Mouse (Mus musculus) right cerebral cortex, postnatal 10 days (tissue): ENCODE results near the gene Olfr1128.
"Not testable (repeated sequence)": the region's sequence is repeated elsewhere in the genome, so short reads cannot be mapped to it uniquely, and the experiment has no call there.

ENCODE experiments used
- DNase-seq, 2 experiments: peaks; one replicate each; pipeline ENCODE4 v3.0.0; 2021; ENCODE audit warnings: low spot score in 2 of 2

Gene Olfr1128

DNA sequence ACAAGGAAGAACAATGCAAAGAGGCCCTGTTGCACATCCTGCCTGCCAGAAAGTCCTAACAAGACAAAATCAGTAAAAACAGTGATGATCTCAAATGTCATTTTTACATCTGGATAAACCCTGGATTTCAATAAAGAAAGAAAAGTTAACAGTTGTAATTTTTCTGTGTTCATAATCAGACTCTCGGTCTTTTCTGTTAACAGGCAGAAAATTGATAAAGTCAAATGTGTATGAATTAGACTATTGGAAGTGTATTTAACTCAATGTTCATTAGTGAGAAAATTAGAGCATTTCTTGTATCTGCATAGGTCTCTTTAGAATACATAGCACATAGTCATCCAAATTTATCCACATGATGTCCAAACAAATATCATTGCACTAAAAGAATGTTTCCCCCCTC is at the start of gene Olfr1128:
Gene Olfr1128 (minus strand): TSS at position 101 of the 400 bp plus-strand sequence.
- no peak for DNase-seq

DNA sequence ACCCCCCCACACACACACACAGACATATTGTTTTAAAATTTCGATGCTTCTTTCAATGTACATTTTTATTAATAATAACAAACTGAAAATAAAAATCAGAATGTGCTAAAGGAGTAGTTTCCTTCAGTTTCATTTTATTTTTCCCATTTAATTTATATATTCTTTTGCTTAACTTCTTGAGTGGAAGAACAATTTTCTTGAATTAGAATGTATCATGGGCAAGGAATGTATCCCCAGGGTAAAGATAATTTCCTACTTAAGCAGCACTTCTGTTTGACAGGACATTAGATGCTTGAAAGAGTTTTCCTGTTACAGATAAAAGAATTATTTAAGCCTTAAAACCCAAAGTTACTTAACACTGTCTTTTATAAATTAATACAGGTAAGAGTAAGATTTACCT is 28.3 kb upstream of the Olfr1128 start, which contains the start of gene Olfr1129:
Gene Olfr1129 (plus strand): TSS at position 301 of the 400 bp plus-strand sequence.
- not testable (repeated sequence) for DNase-seq

- DNase-seq: no peak
Measured at GRCm38 (mm10) chr2:87534826-87535225, 10.5 kb downstream of the Olfr1128 start.

DNA sequence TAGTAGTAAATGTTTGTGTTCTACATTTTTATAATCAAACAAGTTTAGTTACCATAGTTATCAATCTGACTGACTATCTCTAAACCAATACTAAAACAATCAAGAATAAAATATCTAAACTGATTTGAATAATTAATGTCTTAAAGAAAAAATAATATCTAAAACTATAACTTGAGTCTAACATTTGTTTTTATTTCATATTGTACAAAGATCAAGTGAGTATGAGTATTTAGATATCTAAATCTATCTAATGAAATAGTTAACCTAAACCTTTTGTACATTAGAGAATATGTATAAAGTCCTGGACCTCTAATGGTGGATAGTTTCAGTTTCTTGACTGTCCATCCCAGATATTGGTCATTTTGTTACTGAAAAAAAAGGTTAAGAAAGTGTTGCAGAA is 13.8 kb downstream of the Olfr1128 start, which contains the start of gene Olfr153:
Gene Olfr153 (plus strand): TSS at position 301 of the 400 bp plus-strand sequence.
- no peak for DNase-seq

GRCm38 (mm10) chr2:87525899-87526616 is 19.3 kb downstream of the Olfr1128 start:
- not testable (repeated sequence) for DNase-seq

DNA sequence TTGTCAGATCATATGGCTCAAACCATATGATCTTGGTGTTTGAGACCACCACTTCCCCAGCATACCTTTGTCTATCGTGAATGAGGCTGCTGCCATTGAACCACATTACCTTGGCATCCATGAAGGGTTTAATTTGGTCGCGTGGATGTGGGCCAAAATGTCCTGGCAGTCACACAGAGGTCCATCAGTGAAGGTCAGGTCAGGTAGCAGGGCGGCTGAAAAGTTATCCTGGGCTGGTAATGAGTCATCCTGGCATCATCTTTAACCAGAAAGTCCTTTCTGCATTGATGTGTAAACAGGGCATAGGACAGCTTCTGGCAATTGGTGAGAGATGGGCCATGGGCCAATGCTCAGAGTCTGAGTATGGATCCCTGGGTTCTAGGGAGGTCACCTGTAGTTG is 24.7 kb downstream of the Olfr1128 start:
- no peak for DNase-seq

GRCm38 (mm10) chr2:87516581-87516980 is 28.8 kb downstream of the Olfr1128 start:
- no peak for DNase-seq

DNA sequence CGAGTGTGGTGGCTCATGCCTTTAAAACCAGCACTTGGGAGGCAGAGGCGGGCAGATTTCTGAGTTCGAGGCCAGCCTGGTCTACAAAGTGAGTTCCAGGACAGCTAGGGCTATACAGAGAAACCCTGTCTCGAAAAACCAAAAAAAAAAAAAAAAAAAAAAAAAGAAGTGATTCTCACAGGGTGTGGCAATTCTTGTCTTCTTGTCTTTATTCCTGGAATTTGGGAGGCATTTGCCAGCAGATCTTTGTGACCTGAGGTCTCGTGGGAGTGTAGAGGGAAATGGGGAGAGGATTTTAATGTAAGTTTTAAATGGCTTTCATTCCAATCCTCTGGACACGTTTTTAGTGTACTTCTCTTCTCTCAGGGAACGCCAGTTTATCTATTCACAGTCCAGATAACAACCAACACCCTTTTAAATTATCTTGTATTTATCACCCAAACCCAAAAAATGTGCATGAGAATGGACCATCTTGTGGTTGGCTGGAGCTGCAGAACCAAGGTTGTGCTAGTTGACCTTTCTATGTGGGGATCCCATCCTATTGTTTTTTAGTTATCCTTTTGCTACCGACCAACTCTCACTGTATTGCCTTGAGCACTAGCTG is 29.8 kb downstream of the Olfr1128 start:
- DNase-seq: no peak

DNA sequence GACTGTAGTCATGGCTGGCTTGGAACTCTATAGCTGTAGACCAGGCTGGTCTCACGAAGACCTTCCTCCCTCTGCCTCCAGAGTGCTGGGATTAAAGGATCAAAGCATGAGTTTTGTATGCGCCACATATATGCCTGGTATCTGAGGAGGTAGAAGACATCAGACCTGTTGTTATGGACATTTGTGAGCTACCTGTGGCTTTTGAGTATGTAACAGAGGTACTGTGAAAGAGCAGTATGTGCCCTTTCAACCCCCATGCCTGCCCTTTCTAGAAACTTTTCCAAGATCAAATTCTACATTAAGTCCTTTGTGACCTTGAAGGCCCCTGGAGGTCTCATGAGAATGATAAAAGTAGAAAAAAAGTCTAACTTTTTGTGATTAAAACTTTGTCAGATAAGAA is 30.3 kb downstream of the Olfr1128 start:
- no peak for DNase-seq

- DNase-seq: no peak
Measured at GRCm38 (mm10) chr2:87506265-87506664, 39.1 kb downstream of the Olfr1128 start, which contains the start of gene Pramel6. Gene Pramel6, plus strand, starts transcription at chr2:87506565.

DNA sequence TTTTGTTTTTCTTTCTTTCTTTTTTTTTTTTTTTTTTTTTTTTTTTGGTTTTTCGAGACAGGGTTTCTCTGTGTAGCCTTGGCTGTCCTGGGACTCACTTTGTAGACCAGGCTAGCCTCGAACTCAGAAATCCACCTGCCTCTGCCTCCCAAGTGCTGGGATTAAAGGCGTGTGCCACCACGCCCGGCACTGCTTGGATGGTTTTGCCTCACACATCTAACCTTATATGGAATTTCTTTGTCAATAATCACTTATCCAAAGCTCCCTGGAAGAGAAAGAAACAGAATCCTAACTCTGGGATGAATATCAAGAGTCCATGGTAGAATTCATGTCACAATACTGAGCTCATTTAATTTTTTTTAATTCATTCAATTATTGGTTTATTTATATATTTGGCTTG is 48.3 kb downstream of the Olfr1128 start, which contains the start of gene Pramel7:
Gene Pramel7 (minus strand): TSS at position 101 of the 400 bp plus-strand sequence.
- DNase-seq: not testable (repeated sequence)
